Mouse (Mus musculus) fibroblast of lung, adult 2 months (primary cell): ENCODE results near the gene Ncf1.

Experiments
- DNase-seq: peaks from one replicate; pipeline ENCODE4 v3.0.0-alpha.2; 2011; ENCODE audit warnings: low read depth

Ncf1 gene

DNA sequence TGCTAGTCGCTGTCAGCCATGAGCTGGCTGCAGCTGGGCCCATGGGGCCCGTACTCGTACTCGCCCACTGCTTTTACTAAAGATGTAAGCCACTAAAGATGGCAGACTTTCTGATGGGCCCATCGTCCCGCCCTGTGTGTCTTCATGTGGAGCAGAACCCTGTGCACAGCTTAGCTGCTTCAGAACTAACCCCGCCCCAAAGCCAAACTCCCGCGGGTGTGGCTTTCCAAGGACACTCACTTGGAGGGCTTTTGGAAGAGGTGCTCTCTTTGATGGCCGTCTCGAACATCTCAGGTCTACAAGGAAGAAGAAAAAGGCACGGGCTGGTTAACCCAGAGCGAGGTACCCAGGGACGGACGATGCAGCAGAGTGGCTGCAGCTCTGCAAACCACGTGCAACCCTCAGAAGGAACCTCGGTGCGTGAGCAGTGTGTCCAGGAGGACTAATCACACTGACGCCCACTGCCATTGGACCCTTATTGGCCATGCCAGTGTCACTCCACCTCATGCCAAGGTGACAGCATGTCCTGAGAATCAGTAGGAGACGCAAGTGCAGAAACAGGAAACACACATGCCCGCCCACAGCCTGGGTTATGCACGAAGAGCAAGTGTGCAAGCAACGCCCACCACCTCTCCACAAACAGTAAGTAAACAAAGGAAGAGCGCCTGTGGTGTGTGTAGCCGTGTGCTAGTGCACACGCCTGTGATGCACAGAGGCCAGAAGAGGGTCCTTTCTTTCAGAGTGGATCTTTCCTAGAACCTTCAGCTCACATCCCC is 14.4 kb upstream of the Ncf1 start:
- DNase-seq, result no peak

GRCm38 (mm10) chr5:134241831-134242230 is 12.4 kb upstream of the Ncf1 start:
- DNase-seq, result no peak

DNA sequence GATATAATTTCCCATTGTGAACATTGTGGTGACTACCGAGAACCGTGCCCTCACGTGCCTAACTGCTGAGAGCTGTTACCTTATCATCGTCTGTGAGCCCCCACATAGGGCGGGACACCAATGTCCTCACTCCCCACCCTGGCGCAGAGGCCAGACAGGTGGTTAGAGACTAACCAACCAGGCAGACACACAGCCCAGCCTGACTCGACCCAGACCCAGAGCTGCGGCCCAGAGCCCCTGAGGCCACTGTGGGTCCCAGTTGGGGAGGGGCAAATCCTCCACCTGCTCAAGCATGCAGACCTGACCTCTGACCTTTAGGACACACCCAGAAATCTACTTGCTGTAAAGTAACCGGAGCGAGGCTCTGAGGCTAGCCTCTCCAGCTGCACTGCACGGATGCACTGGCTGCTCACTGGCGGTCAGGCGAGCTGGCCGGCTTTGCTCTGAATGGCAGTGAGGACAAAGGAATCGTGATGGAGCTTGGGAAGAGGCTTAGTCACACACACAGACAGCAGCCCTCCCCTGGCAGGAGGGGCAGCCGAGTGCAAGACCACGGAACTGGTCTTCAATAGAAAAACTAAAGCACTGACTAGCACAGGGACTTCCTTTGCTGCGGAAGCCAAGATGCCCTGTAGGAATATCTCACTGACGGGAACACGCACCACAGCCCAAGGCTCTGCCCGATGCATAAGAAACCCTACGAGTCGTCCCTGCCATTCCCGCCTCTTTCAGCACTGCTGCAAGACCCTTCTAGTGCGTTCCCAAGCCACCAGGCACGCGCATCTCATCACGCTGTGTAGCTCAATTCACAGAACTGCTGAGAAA is 8.7 kb upstream of the Ncf1 start:
- DNase-seq, result no peak

GRCm38 (mm10) chr5:134237508-134237907 is 8.1 kb upstream of the Ncf1 start:
- DNase-seq, result no peak

- DNase-seq, result no peak
Observed at GRCm38 (mm10) chr5:134236796-134237195, 7.4 kb upstream of the Ncf1 start.

- no peak for DNase-seq
Observed at GRCm38 (mm10) chr5:134236241-134236640, 6.8 kb upstream of the Ncf1 start.

- DNase-seq, result no peak
Observed at GRCm38 (mm10) chr5:134235111-134235510, 5.7 kb upstream of the Ncf1 start.

DNA sequence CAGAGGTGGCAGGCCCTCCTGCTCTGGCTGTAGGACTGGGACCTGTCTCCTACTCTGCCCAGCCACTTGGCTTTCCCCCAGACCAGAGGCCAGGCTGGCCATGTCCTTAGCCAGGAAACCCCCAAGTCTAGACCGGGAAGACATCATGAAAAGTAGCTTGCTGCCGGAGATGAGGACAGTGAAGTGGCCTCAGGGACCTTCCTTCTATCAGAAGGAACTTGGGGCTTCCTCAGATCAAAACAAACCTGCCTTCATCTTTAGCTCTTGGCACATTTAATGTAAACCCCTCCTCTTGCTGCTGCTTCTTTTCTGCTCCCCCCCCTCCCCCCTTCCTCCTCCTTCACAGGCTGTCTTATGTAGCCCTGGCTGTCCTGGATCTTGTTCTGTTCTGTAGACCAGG is 4.8 kb upstream of the Ncf1 start:
- DNase-seq, result no peak

GRCm38 (mm10) chr5:134233244-134233651 is 3.8 kb upstream of the Ncf1 start:
- DNase-seq, result no peak

DNA sequence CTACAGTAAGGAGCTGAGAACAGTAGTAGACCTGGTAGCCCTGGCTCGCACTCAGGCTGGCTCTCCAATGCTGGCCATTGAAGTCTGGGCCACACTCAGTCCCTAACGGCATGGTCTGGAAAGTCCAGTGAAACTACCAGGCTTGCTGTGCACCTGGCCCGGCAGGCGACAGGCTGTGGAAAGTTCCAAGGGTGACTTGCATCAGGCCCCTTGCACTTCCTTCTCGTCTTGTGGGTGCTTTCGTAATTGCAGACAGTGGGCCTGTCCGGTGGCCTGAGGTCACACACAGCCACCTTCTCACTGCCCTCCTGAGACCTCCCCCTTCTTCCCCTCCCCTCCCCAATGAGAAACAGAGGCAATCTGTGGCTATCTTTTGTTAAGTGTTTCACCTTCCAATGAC is 3.1 kb upstream of the Ncf1 start:
- no peak for DNase-seq

DNA sequence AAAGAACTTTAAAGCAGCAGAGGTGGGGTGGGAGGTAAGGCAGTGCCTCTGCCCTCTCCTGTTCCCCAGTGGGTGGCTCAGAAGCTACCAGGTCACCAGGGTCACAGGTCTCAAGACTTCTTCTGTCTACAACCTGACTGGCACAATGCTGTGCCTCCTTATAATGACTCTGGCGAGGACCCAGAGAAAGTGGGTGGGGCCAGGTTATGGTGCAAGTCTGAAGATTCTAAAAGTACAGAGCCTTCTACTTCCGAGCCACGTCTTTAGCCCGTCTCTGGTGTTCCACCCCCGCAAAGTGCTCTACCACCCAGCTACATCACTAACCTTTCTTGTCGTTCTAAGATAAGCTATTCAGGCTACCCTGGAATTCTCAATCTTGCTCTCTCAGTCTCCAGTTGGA is 2.7 kb upstream of the Ncf1 start:
- DNase-seq, result no peak

- DNase-seq, result no peak
Observed at GRCm38 (mm10) chr5:134231376-134231775, 2.0 kb upstream of the Ncf1 start.

- no peak for DNase-seq
Observed at GRCm38 (mm10) chr5:134228249-134228638, 1.2 kb downstream of the Ncf1 start.

- no peak for DNase-seq
Observed at GRCm38 (mm10) chr5:134227574-134228248, 1.7 kb downstream of the Ncf1 start.

DNA sequence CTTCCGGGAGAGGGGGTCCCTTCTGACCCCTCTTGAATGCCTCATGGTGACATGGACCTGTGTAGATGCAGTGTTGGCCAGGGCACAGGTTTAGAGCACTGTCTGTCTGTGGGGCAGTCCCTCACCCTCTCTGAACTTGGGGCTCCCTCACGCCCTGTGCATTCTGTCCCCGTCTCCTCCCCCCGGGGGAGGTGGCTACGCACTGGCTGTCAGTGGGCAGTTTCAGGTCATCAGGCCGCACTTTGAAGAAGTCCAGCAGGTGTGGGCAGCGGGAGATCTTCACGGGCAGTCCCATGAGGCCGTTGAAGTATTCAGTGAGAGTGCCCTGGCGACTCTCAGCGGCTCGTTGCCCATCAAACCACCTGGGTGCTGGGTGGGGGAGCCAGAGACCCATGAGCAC is 2.5 kb downstream of the Ncf1 start:
- DNase-seq, result no peak

- DNase-seq, result no peak
Observed at GRCm38 (mm10) chr5:134225110-134225901, 4.1 kb downstream of the Ncf1 start.

- no peak for DNase-seq
Observed at GRCm38 (mm10) chr5:134221708-134222150, 7.7 kb downstream of the Ncf1 start.

DNA sequence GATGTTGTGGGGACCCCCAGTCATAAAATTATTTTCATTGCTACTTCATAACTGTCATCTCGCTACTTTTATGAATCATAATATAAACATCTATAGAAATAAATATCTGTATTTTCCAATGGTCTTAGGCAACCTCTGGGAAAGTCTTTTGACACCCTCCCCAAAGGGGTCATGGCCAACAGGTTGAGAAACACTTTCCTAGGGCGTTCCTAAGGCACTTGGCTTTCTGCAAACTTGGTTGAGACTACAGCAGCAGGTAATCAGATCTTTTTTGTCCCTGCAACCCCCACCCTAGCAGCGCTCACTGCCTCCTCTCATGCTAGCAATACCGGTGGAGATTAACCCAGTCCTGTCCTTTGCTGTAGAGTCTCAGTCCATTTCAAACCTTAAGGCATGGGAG is 8.1 kb downstream of the Ncf1 start:
- no peak for DNase-seq

DNA sequence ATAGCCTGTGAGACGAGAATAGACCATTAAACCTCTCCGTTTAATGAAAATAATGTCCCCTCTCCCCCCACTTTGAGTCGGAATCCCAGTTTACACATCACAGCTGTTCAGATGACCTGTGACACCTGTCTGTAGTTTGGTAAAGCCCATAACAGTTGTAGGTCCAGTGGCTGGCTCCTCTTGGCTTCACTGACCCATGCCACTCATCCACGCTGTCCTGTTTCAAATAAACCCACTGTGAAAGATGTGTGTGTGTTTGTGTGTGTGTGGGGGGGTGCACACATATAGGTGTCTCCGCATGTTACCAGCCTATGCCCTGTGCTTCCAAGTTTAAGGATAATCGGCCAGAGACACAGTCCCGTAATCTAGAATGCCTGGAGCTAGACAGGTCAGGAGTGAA is 11.5 kb downstream of the Ncf1 start:
- no peak for DNase-seq

DNA sequence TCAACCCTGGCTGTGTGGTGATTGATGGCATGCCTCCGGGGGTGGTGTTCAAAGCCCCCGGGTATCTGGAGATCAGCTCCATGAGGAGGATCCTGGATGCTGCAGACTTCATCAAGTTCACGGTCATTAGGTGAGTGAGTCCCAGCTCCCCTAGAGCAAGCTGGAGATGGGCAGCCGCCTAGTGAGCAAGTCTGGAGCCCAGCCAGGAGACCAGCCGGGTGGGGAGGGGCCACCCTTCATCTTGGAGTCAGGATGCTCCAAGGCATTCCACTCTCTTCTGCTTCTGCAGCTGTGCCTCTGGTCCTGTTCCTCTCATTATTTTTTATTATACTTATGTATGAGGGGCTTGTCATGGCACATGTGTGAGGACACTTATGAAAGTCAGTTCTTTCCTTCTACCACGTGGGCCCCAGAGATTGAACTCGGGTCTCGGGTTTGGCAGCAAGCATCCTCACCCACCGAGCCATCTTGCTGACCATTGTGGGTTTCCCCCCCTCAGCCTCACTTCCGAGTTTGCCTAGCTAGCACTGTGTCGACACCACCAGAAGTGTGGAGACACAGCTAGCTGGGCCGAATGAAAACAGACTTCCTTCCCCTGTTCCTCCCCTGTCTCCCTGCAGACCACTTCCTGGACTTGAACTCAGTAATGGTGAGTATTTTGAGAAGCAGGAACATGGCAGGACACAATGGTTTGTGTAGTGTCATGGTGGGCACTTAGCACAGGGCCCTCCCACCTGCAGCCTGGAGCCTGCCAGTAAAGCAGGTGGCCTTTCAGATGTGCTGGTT is 15.2 kb downstream of the Ncf1 start:
- no peak for DNase-seq

- no peak for DNase-seq
Observed at GRCm38 (mm10) chr5:134209931-134210554, 19.4 kb downstream of the Ncf1 start.
